Mouse (Mus musculus): ENCODE results near the gene Vps41. TPM values are rescaled to one million over a fixed set of nuclear protein-coding genes. Genes with fewer than 3 reads are reported as not detected.

Vps41 gene
- polyA plus RNA-seq, 2 experiments from 2014 or later = 67.6 to 94.8 TPM

- no peak for ATAC-seq
Measured at GRCm38 (mm10) chr13:18794454-18794853, 77.4 kb downstream of the Vps41 start.

GRCm38 (mm10) chr13:18797555-18797954, 80.5 kb downstream of the Vps41 start:
- no peak for ATAC-seq

DNA sequence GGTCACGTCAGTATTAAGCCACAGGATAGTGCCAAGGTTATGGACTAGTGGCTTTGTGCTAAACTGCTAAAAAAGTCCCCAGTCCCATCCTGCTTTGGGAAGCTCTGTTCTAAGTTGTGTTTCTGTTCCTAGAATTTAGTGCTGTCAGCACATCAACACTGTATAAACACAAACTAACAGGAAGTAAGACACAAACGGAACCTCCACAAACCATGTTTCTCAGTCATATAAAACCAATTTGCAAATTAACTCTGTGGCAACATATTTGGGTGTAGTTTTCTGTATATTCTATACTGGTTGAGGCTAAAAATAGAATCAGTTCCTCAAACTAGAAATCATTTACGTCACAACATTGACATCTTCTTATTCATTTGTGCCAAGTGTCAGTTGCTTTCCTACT, 83.3 kb downstream of the Vps41 start:
- ATAC-seq = no peak

GRCm38 (mm10) chr13:18809465-18809864, 92.4 kb downstream of the Vps41 start:
- ATAC-seq = no peak

- ATAC-seq = peak; percentile 63
Measured at GRCm38 (mm10) chr13:18809978-18810675, 93.0 kb downstream of the Vps41 start.

DNA sequence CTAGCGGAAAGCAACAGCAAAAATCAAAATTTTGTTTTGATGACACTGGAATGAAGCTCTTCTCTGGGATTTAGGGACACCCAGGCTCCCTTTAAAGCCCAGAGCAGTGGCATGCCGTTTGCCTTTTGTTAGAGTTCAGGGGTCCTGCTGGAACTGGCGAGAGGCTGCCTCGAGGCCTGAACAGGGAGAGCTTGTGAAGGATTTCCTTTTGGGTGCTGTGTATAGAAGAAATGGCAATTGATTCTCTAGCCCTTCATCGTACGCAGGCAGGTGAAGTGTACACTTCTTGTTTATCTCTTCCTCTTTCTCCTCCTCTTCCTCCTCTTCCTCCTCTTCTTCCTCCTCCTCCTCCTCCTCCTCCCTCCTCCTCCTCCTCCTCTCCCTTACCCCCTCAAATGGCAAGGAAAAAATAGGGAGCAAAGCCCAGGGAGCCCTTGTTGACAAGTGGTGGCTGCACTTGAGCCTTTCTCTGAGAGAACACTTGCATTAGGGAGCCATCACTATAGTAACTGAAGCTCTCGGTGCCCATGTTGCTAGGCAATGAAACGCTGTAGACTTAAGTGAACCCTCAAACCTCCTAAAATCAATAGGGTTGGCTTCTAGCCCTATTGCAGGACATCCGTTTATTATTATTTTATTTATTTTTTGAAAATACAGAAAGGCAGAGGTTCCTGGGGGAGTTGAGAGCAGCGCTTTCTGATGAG, 107.5 kb downstream of the Vps41 start:
- ATAC-seq = no peak

GRCm38 (mm10) chr13:18827029-18827428, 109.9 kb downstream of the Vps41 start:
- no peak for ATAC-seq

DNA sequence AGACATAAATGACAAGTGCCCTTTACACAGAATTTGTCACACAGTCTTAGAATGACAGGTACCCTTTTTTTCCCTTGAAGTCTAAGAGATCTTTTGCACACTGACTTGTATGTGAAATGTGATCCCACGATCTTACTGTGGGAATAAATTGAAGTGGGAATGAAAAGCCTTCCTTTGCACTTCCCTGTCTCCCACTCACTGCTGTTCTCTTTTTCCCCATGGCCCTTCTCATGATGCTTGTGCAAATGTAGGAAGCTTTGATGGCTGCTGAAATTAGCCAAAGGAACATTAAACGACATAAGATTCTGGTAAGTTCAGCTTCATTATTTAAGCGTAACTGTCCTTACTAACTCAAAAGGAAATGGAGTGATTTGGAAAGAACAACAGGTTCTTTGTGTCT, 113.4 kb downstream of the Vps41 start:
- no peak for ATAC-seq

- ATAC-seq = no peak
Measured at GRCm38 (mm10) chr13:18839231-18839630, 122.1 kb downstream of the Vps41 start.

- no peak for ATAC-seq
Measured at GRCm38 (mm10) chr13:18840366-18840765, 123.3 kb downstream of the Vps41 start.

DNA sequence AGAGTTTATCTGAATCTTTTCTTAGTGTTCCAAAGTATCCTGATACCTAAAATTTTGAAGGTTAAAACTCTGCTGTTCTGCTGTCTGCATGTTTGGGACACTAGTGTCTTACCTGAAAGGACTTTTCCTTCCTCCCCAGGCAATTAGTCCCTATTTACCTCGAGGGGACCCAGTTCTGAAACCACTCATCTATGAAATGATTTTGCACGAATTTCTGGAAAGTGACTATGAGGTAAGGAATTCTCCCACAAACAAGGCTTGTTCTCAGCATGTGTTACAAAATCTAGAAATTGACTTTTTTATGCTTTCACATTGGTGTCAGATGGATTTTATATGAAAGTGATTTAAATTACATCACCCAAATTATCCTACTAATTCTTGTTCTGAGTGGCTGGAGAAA, 123.9 kb downstream of the Vps41 start:
- no peak for ATAC-seq

DNA sequence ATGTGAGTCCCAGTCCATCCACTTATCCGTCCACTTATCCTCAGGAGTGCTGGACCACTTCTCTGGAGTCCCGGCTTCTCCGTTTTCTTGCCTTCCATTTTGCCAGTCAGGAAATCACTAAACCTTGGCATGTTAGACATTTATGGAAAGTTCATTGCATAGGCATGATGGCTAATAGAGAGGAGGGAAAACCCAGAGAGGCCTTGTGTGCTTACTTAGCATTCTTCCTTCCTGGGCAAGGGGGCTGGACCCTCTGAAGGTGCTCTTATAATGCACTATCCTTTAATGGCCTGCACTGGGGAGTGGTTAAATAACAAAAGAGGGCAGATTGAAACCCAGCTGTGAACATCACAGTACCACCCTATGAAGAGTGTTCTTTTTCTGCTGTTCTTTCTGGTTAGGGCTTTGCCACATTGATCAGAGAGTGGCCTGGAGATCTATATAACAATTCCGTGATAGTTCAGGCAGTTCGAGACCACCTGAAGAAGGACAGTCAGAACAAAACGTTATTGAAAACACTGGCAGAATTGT, 124.7 kb downstream of the Vps41 start:
- no peak for ATAC-seq

DNA sequence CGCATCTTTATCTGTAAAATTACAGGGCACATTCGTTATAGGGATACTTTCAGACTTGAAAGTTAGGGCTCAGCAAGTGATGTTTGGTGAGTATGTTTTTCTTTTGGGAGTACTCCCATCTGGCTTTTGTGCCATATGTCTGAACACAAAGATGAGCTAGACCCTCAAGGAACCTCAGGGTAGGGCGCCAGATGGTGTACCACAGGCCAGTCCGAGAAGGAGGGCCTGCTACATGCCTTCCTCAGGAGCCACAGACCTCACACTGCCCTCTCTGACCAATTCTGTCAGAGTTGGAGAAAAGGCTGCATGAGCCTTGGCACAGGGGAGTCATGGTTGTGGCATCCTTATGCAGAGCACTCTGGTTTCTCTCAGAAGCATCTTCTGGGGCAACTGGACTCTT, 125.5 kb downstream of the Vps41 start:
- ATAC-seq = no peak

DNA sequence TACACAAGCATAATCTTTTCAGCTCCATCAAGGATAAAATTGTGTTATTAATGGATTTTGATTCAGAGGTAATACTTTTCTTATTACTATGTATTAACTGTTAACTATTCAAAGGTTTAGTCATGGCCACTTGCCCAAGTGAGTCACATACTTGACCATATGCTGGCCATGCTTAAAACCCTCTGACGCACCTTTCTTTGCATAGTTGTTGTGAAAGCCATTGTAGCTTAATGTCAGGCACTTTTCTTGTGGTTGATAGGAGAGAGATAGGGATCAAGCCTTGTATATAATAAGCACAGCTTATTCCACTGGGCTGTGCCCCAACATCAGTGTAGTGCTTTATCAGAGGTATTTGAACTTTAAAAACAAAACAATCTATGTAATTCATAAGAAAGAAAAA, 126.5 kb downstream of the Vps41 start:
- ATAC-seq = no peak

DNA sequence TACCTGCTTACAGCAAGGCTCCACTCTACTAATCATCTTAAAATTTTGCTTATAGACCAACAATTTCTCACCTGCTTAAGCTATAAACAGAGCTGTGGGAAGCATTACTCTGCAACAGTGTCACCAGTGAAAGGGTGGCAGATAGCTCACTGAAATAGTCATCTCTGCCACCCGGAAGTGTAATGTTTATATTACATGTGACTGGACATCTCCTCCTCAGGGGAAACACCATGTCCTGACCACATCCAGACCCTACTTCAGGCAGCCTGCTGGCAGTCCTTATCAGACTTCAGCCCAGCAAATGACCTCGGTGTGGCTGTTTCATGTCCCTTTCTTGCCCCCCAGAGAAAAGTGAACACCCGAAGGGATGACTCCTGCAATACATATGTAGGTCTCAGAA, 130.3 kb downstream of the Vps41 start:
- no peak for ATAC-seq

DNA sequence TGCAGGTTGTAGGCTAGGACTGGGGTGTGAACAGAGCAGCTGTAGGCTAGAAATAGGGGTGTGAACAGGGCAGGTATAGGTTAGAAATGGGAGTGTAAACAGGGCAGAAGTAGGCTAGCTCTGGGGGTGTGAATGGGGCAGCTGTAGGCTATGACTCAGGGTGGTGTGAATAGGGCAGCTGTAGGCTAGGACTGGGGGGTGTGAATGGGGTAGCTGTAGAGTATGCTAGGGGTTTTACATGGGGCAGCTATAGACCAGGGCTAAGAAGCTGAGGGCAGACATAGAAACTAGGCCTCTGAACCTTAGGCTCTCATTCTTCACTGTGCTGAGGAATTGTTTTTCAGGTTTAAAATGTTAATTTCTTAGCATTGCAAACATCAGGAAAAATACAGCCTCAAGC, 132.5 kb downstream of the Vps41 start:
- ATAC-seq = no peak

DNA sequence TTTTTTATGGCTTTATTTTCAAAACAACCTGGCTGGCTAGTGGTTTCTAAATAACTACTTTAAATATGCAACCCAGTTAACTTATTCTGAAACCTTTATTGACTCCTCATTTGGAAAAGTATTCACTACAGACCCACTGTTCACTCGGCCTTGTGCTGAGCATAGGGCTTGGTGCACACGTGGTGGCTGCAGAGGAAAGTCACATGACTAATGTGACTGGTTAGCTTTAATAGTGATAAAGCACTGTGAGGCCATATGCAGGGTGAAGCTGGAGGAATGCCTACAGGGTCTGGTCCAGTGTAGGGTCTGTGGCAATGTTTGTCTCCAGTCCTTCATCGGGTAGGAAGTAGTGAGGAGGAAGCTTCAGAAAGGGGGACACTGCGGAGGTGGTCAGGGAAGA, 134.1 kb downstream of the Vps41 start:
- no peak for ATAC-seq

GRCm38 (mm10) chr13:18852718-18853117, 135.6 kb downstream of the Vps41 start:
- no peak for ATAC-seq

- ATAC-seq = no peak
Measured at GRCm38 (mm10) chr13:18856026-18856802, 139.1 kb downstream of the Vps41 start.

DNA sequence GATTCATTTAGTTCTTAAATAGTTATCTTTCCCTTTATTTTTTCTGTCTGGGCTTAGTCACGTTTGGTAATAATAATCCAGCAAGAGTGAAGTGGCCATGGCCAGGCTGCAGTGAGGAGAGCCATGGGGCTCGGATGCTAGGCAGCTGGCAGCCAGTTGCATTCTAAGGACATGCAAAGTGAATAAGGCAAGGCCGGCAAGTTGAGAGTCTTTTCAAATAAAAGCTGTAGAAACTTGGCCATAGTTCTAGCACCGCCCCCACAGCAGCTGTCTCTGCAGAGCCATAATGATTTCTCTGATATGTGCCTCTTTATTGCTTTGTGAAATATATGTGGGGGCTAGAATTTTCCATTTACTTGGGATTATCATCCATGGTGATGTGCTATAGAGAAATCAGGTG, 141.1 kb downstream of the Vps41 start:
- no peak for ATAC-seq

DNA sequence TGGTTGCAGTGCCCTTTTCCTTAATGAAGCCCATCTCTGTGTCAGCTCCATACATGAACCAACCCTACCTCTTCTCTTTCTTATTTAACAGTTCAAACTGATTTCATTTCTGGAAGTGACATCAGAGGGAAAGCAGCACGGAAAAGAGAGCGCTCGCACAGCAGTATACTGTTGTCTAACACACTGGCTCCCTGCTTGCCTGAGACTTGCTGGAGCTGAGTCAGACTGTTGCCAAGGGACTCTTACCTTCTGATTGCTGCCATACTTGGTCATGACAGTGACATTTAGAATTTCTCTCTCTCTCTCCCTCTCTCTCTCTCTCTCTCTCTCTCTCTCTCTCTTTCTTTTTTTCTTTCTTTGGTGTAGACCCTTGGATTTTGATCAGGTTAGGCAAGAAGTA, 142.3 kb downstream of the Vps41 start:
- ATAC-seq = no peak

- ATAC-seq = no peak
Measured at GRCm38 (mm10) chr13:18868030-18868490, 151.0 kb downstream of the Vps41 start.

GRCm38 (mm10) chr13:18868825-18869224, 151.7 kb downstream of the Vps41 start:
- no peak for ATAC-seq

Measured in activated CD4-positive, CD25-positive, alpha-beta regulatory T cell, adult 4 months (primary cell).